Mouse (Mus musculus): ENCODE data around the gene Tram2. TPM values are rescaled to one million over a fixed set of nuclear protein-coding genes. Genes with fewer than 3 reads are reported as not detected.

The Tram2 gene
- polyA plus RNA-seq, 1 experiment from 2014 or later = 4.8 TPM

DNA sequence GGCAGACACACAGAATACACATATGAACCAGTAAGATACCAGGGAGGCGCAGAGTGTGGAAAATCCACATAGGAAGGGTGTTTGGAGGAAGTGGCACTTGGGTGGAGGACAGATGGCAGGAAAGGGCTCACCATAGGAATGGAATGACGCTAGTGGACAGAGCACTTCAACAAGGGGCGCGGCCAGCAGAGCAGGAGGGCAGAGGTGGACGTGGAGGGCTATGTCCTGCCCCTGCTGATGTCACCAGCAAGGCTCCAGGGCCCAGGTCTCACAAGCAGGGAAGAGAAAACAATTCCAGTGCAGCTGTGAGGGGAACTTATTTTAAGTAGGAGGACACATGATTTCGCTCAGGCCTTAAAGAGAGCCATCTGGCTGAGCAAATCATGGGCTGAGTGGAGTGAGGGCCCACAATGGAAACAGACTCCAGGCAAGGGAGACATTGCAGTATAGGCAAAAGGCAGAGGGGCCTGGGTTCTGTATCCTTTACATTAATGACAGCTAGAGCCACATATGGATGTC, 68.7 kb downstream of the Tram2 start:
- H3K27me3 ChIP-seq (ENCODE audit: control insufficient read depth, insufficient read depth, low read length) = no peaks in the 10 kb centered on the region
- ATAC-seq (ENCODE audit: insufficient number of reproducible peaks, insufficient read depth, low FRiP score, low read depth) = no peak
- WGBS = 54% methylated on average over 6 of the region's 6 CpGs
- no peaks in the 10 kb centered on the region for H3K9me3 ChIP-seq (ENCODE audit: control insufficient read depth, low read length)
- no peak overlapping the region for H3K4me2 ChIP-seq (ENCODE audit: low read length)
- peaks cover 10 to 26% of the 10 kb centered on the region in 2 experiments for H3K4me1 ChIP-seq (ENCODE audit: control insufficient read depth in 2 of 2, insufficient read depth in 2 of 2, low read length in 2 of 2)
- H3K36me3 ChIP-seq (ENCODE audit: control insufficient read depth, insufficient read depth, low read length) = peaks cover 35% of the 10 kb centered on the region
- no peak overlapping the region for H3K27ac ChIP-seq (replicated peaks in 1 of 2; ENCODE audit: control insufficient read depth in 1 of 2, insufficient read depth in 1 of 2, low read depth in 2 of 2, low read length in 2 of 2)
- H3K9ac ChIP-seq (ENCODE audit: low read length) = no peak overlapping the region
- H3K4me3 ChIP-seq (ENCODE audit: control insufficient read depth in 1 of 2, insufficient read depth in 1 of 2, low read depth in 1 of 2, low read length in 2 of 2) = no peak overlapping the region

- Histone ChIP-seq H3K36me3 (ENCODE audit: control insufficient read depth, insufficient read depth, low read length) (peaks cover 46% of the 10 kb centered on the region), H3K4me1 (ENCODE audit: control insufficient read depth in 2 of 2, insufficient read depth in 2 of 2, low read length in 2 of 2) (peaks cover 6 to 16% of the 10 kb centered on the region in 2 experiments)
Measured at GRCm38 (mm10) chr1:21008891-21009290, 70.1 kb downstream of the Tram2 start.

DNA sequence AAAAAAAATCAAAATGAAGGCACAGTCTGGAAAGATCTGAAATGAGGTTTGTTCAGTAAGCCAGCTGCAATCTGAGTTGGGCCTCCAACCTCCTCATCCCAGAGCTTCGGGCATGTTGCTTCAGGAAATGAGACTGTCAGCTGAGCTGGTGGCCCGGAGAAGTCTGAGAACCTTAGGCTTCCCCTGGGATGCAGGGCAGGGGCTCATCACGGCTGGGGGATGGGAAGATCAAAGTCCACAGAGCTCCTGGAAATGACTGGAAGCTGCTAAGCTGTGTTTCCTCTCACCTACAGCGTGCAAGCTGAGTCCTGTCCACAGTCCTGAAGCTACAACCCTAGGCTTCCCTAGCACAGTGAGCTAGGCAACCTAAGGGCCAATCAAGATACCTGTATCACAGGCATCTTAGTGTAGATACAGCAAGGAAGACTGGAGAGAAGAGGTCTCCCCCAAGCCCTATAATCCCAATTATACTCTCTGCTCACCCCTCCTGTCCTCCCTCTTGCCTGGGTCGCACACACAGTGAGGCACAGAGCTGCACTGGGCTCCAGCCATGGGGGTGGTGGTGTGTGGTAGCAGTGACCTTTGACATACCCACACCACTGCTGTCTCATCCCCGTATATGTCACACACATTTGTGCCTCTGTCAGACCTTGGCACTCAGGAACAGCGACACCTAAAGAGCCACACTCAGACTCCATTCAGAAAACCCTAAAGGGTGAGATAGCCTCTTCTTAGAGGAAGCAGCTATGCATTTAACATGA, 70.9 kb downstream of the Tram2 start:
- Histone ChIP-seq H3K27ac (replicated peaks in 1 of 2; ENCODE audit: control insufficient read depth in 1 of 2, insufficient read depth in 1 of 2, low read depth in 2 of 2, low read length in 2 of 2) (no peak overlapping the region), H3K36me3 (ENCODE audit: control insufficient read depth, insufficient read depth, low read length) (peaks cover 53% of the 10 kb centered on the region)
- ATAC-seq (ENCODE audit: insufficient number of reproducible peaks, insufficient read depth, low FRiP score, low read depth) = no peak

More at GRCm38 (mm10) chr1:21008891-21009290, 70.1 kb downstream of the Tram2 start:
- H3K9ac ChIP-seq (ENCODE audit: low read length) = no peak overlapping the region
- 0 out of 4 replicates have a peak overlapping the region, but pooled peaks of 1 of the 2 experiments have one; percentile 19 for H3K27ac ChIP-seq (replicated peaks in 1 of 2; ENCODE audit: control insufficient read depth in 1 of 2, insufficient read depth in 1 of 2, low read depth in 2 of 2, low read length in 2 of 2)
- H3K4me3 ChIP-seq (ENCODE audit: control insufficient read depth in 1 of 2, insufficient read depth in 1 of 2, low read depth in 1 of 2, low read length in 2 of 2) = no peak overlapping the region
- H3K27me3 ChIP-seq (ENCODE audit: control insufficient read depth, insufficient read depth, low read length) = no peaks in the 10 kb centered on the region
- no peaks in the 10 kb centered on the region for H3K9me3 ChIP-seq (ENCODE audit: control insufficient read depth, low read length)
- no peak overlapping the region for H3K4me2 ChIP-seq (ENCODE audit: low read length)
- peak; percentile 47; the same call in 1 of the 2 replicates for ATAC-seq (ENCODE audit: insufficient number of reproducible peaks, insufficient read depth, low FRiP score, low read depth)
- WGBS = 46% methylated on average over 4 of the region's 4 CpGs

DNA sequence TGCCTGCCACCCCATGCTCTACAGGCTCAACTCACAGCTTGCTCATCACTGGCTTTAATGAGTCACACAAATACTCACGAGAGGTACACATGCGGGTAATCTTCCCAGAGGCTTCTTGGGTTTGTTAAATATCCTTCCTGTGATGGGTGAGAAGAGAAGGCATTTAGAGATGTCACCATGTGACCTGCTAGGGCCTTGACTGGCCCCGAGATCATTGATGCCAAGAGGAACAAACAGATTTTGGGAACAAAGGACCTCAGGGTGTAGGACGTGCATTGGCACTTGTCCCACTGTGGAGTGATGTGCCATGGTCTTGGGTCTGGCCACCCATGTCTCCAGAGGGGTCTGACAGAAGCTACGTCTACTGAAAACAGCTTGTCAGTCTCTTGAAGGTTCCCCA, 72.3 kb downstream of the Tram2 start:
- no peak overlapping the region for H3K9ac ChIP-seq (ENCODE audit: low read length)
- H3K4me2 ChIP-seq (ENCODE audit: low read length) = no peak overlapping the region
- no peaks in the 10 kb centered on the region for H3K27me3 ChIP-seq (ENCODE audit: control insufficient read depth, insufficient read depth, low read length)
- no peaks in the 10 kb centered on the region for H3K9me3 ChIP-seq (ENCODE audit: control insufficient read depth, low read length)
- WGBS = 88% methylated on average over 5 of the region's 5 CpGs
- H3K36me3 ChIP-seq (ENCODE audit: control insufficient read depth, insufficient read depth, low read length) = peaks cover 48% of the 10 kb centered on the region
- no peak for ATAC-seq (ENCODE audit: insufficient number of reproducible peaks, insufficient read depth, low FRiP score, low read depth)
- no peak overlapping the region for H3K27ac ChIP-seq (replicated peaks in 1 of 2; ENCODE audit: control insufficient read depth in 1 of 2, insufficient read depth in 1 of 2, low read depth in 2 of 2, low read length in 2 of 2)
- H3K4me1 ChIP-seq (ENCODE audit: control insufficient read depth in 2 of 2, insufficient read depth in 2 of 2, low read length in 2 of 2) = peaks cover 11 to 16% of the 10 kb centered on the region in 2 experiments
- no peak overlapping the region for H3K4me3 ChIP-seq (ENCODE audit: control insufficient read depth in 1 of 2, insufficient read depth in 1 of 2, low read depth in 1 of 2, low read length in 2 of 2)

More for the DNA sequence above, 70.9 kb downstream of the Tram2 start:
- Histone ChIP-seq H3K4me2 (ENCODE audit: low read length) (no peak overlapping the region), H3K4me3 (ENCODE audit: control insufficient read depth in 1 of 2, insufficient read depth in 1 of 2, low read depth in 1 of 2, low read length in 2 of 2) (no peak overlapping the region), H3K9ac (ENCODE audit: low read length) (no peak overlapping the region), H3K27me3 (ENCODE audit: control insufficient read depth, insufficient read depth, low read length) (no peaks in the 10 kb centered on the region), H3K4me1 (ENCODE audit: control insufficient read depth in 2 of 2, insufficient read depth in 2 of 2, low read length in 2 of 2) (peaks cover 6 to 16% of the 10 kb centered on the region in 2 experiments), H3K9me3 (ENCODE audit: control insufficient read depth, low read length) (no peaks in the 10 kb centered on the region)
- 67% methylated on average over 7 of the region's 7 CpGs for WGBS

GRCm38 (mm10) chr1:21004596-21004995, 74.4 kb downstream of the Tram2 start:
- H3K4me2 ChIP-seq (ENCODE audit: low read length) = no peak overlapping the region
- H3K4me1 ChIP-seq (ENCODE audit: control insufficient read depth in 2 of 2, insufficient read depth in 2 of 2, low read length in 2 of 2) = peaks cover 6 to 7% of the 10 kb centered on the region in 2 experiments; a peak in 3 of 4 replicates
- H3K9me3 ChIP-seq (ENCODE audit: control insufficient read depth, low read length) = no peaks in the 10 kb centered on the region
- H3K9ac ChIP-seq (ENCODE audit: low read length) = no peak overlapping the region
- no peak overlapping the region for H3K4me3 ChIP-seq (ENCODE audit: control insufficient read depth in 1 of 2, insufficient read depth in 1 of 2, low read depth in 1 of 2, low read length in 2 of 2)
- H3K36me3 ChIP-seq (ENCODE audit: control insufficient read depth, insufficient read depth, low read length) = peaks cover 60% of the 10 kb centered on the region
- 74% methylated on average over 8 of the region's 8 CpGs for WGBS
- H3K27ac ChIP-seq (replicated peaks in 1 of 2; ENCODE audit: control insufficient read depth in 1 of 2, insufficient read depth in 1 of 2, low read depth in 2 of 2, low read length in 2 of 2) = no peak overlapping the region
- no peak for ATAC-seq (ENCODE audit: insufficient number of reproducible peaks, insufficient read depth, low FRiP score, low read depth)
- H3K27me3 ChIP-seq (ENCODE audit: control insufficient read depth, insufficient read depth, low read length) = no peaks in the 10 kb centered on the region

DNA sequence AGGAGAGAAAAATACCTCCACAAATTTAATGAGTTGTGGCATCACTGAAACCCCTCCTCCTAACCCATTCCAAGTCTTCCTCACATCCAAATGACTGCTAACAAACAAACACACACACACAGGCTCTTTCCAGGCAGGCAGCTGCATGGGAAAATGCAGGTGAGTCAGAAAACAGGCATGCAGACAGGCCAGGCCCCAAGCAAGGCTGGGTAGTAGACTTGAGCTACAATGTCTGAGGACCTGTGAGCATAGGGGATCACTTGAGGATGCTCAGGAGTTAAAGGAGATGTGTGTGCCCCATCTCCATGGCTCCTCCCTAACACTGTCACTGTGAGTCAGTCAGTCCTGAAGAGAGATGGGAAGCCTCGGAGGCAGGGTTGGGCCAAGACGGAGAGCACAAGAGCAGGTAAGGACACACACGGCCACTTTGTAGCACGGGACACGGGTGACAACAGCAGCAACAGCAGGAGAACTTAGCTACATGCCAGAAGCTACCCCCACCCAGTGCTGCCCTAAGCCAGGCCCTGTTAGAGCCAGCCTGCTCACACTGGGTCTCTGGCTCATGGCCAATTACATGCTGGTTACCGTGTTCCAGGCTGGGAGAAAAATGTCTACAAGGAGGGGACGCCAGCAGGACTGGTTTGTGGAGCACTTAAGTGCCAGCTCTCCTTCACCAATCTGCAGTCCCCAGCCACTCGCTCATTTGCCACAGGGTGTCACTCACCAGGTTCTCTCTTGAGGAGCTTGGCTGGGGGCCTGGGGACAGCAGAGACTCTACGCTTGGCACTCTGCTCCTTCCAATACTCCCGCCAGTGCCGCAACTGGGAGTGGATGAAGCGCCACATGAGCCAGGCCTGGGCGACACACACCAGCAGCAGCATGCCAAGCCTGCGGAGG, 76.5 kb downstream of the Tram2 start:
- Histone ChIP-seq H3K9me3 (ENCODE audit: control insufficient read depth, low read length) (no peaks in the 10 kb centered on the region), H3K4me2 (ENCODE audit: low read length) (no peak overlapping the region), H3K27me3 (ENCODE audit: control insufficient read depth, insufficient read depth, low read length) (no peaks in the 10 kb centered on the region), H3K4me3 (ENCODE audit: control insufficient read depth in 1 of 2, insufficient read depth in 1 of 2, low read depth in 1 of 2, low read length in 2 of 2) (no peak overlapping the region), H3K27ac (replicated peaks in 1 of 2; ENCODE audit: control insufficient read depth in 1 of 2, insufficient read depth in 1 of 2, low read depth in 2 of 2, low read length in 2 of 2) (no peak overlapping the region), H3K36me3 (ENCODE audit: control insufficient read depth, insufficient read depth, low read length) (peaks cover 63% of the 10 kb centered on the region), H3K9ac (ENCODE audit: low read length) (no peak overlapping the region), H3K4me1 (ENCODE audit: control insufficient read depth in 2 of 2, insufficient read depth in 2 of 2, low read length in 2 of 2) (peaks cover 4 to 6% of the 10 kb centered on the region in 2 experiments; a peak in 3 of 4 replicates)
- ATAC-seq (ENCODE audit: insufficient number of reproducible peaks, insufficient read depth, low FRiP score, low read depth) = no peak
- WGBS = 72% methylated on average over 14 of the region's 14 CpGs

GRCm38 (mm10) chr1:20997881-20998389, 81.1 kb downstream of the Tram2 start:
- Histone ChIP-seq H3K4me1 (ENCODE audit: control insufficient read depth in 2 of 2, insufficient read depth in 2 of 2, low read length in 2 of 2) (peaks cover 15 to 16% of the 10 kb centered on the region in 2 experiments), H3K4me3 (ENCODE audit: control insufficient read depth in 1 of 2, insufficient read depth in 1 of 2, low read depth in 1 of 2, low read length in 2 of 2) (no peak overlapping the region), H3K36me3 (ENCODE audit: control insufficient read depth, insufficient read depth, low read length) (peaks cover 30% of the 10 kb centered on the region), H3K27me3 (ENCODE audit: control insufficient read depth, insufficient read depth, low read length) (no peaks in the 10 kb centered on the region), H3K27ac (replicated peaks in 1 of 2; ENCODE audit: control insufficient read depth in 1 of 2, insufficient read depth in 1 of 2, low read depth in 2 of 2, low read length in 2 of 2) (no peak overlapping the region), H3K4me2 (ENCODE audit: low read length) (no peak overlapping the region), H3K9me3 (ENCODE audit: control insufficient read depth, low read length) (no peaks in the 10 kb centered on the region), H3K9ac (ENCODE audit: low read length) (no peak overlapping the region)
- no peak for ATAC-seq (ENCODE audit: insufficient number of reproducible peaks, insufficient read depth, low FRiP score, low read depth)
- 51% methylated on average over 13 of the region's 13 CpGs for WGBS

Measured in heart, embryonic 14.5 days (tissue).